Mouse (Mus musculus): ENCODE measurements around the gene Trim23.

Trim23 gene

GRCm38 (mm10) chr13:104178650-104179121 is at the start of gene Trim23:
Gene Trim23, plus strand, starts transcription at chr13:104178797.
- WGBS = under 1% methylated on average over 38 of the region's 38 CpGs

DNA sequence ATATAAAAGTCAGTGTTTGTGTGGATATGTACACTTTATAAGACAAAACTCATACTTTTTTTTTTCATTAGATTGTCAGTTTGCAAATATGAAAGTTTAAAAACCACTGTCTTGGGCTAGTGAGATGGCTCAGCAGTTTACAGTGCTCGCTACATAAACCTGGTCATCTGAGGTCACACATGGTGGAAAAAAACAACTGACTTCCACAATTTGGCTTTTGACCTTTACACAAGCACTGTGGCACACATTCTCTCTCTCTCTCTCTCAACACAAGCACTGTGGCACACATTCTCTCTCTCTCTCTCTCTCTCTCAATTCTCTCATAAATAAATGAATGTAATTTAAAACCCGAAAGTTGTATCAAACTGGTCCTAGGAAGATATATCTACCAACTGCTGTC is 46.0 kb upstream of the Trim23 start:
- 85% methylated on average over 2 of the region's 2 CpGs for WGBS

DNA sequence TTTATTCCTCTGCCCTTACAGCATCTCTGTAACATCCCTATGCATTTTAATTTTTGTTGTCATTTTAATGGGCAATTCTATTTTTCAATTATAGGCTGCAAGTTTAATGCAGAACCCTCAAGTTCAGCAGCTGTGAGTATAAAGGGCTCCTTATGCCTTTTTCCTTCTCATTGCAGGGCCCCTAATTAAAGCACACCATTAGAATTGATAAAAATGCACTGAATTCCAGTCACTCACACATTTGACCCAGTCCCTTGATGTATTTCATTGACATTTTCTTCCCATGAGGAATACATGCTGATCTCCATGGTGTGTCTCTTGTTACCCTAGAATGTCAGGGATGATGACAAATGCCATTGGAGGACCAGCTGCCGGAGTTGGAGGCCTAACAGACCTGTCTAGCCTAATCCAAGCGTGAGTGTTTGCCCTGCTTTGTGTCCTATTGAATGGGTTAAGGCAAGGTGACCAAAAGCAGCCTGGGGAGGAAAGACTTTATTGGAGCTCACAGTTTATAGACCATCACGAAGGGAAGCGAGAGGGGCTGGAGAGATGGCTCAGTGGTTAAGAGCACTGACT is 44.0 kb upstream of the Trim23 start:
- WGBS = 82% methylated on average over 4 of the region's 4 CpGs

DNA sequence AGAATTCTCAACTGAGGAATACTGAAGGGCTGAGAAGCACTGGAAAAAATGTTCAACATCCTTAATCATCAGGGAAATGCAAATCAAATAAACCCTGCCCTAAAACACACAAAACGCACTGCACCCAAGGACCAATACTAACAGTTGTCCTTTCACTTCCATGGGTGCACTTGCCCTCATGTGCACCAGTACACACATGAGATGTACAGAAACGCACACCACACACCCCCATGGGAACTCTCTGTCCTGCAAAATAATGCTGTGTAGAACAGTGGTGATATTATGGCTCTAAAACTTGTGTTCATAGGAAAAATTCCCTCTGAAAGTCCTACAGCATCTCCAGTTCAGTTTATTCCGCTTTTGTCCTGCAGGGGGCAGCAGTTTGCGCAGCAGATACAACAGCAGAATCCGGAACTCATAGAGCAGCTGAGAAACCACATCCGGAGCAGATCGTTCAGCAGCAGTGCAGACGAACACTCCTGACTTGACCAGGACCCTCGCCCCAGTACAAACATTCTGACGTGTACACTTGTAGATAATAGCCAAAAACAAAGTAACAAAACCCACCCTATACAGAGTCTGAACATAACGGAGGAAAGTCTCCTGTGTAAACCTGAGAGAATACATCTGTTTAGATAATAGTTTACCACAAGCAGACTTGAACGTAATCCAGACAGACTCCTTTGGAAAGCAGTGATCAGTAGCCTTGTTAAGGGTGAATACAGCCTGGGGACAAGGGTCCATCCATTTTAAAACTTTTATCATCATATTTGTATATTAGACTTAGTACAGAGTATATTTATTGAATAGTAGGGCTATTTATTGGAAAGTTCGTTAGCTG is 39.0 kb upstream of the Trim23 start:
- WGBS = 37% methylated on average over 13 of the region's 13 CpGs

GRCm38 (mm10) chr13:104144871-104145270 is 33.7 kb upstream of the Trim23 start:
- 90% methylated on average over 9 of the region's 9 CpGs for WGBS

GRCm38 (mm10) chr13:104145646-104146045 is 33.0 kb upstream of the Trim23 start:
- 85% methylated on average over 3 of the region's 3 CpGs for WGBS

DNA sequence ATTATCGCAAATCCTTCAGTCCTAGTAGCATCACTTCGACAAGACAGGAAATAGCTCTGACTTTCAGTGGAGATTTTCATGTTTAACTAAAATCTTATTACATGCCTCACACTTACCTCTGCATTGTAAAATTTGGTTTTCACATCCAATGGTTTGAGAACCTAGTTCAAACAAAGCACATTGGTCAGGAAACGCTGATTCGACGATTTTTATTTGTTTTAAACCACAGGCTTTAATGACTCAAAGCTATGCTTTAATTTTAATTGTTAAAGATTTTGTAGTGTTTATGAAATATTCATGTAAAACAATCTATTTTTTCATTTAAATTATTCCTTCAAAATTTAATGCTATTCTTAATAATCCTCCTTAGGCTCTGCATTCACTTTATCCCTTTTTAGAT is 24.4 kb upstream of the Trim23 start:
- 96% methylated on average over 5 of the region's 5 CpGs for WGBS

DNA sequence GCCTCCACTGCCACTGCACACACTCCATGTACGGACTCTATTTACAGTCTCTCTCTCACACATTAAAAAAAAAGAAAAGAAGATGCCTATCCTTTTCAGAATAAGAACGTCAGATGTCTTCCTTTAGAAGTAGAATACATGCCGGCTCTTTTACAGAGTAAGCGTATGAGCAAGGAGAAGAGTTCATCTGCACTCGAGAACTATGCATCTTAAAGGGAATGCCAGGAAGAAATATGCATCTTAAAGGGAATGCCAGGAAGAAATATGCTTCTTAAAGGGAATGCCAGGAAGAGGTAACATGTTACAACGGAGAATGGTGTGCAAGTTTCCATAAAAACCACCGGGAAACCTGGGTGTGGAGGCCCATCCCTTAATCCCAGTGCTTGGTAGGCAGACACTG is 23.5 kb upstream of the Trim23 start:
- WGBS = 63% methylated on average over 7 of the region's 7 CpGs

GRCm38 (mm10) chr13:104155686-104156085 is 22.9 kb upstream of the Trim23 start:
- WGBS = 57% methylated on average over 1 of the region's 1 CpGs

- WGBS = 88% methylated on average over 5 of the region's 5 CpGs
Observed at GRCm38 (mm10) chr13:104171711-104172110, 6.9 kb upstream of the Trim23 start.

DNA sequence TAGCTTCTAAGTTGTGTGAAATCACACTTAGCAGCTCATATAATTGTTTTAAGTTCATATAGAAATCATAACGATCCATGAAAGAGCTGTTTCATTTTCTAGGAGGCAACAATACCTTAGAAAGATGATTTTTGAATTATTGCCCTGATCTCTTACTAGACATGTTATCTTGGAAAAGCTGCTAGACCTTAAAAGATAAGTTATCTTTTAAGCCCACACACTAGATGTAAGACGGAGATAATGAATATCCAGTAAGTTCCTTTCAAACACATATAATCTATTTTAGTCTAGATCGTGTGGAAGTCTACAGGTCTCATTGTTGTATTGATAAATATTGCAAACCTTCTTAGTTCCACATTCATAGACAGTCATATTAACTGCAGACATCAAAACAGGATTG is 1.7 kb upstream of the Trim23 start:
- WGBS = 66% methylated on average over 3 of the region's 3 CpGs

GRCm38 (mm10) chr13:104177796-104178649 is 574 bp upstream of the Trim23 start, which contains the start of gene Trappc13:
Gene Trappc13, minus strand, starts transcription at chr13:104178469.
- under 1% methylated on average over 32 of the region's 32 CpGs for WGBS

DNA sequence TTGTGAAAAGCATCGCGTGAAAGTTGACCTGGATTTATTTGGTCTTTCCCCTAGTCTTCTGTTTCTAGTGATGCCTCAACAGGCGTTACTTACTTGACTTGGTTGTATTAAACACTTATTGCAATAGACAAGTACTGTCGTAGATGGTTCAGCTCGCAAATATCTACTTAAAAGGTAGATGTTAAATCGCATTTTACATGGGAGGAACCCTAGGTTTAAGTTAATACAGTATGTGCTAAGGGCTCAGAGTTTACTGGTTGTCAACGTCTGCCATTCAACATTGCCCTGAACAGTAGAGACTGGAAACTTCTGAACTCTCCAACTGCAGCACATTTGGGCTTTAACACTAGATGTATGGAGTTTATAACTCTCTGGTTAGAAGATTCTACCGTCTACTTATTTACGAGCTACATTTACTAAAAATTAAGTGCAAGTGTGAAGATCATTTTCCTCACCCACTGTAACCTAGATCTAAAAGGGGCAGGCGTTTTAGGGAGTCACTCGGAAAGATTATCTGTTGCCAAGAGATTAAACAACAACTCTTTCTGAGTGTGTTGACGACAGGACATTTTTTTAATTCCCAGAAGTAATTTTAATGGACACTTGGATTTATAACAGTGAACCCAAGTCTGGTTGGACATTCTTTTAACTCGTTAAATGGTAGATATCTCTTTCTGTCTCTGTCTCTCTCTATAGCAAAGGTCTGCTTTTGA is 735 bp downstream of the Trim23 start:
- 10% methylated on average over 13 of the region's 13 CpGs for WGBS

GRCm38 (mm10) chr13:104187357-104187756 is 8.8 kb downstream of the Trim23 start:
- 89% methylated on average over 4 of the region's 4 CpGs for WGBS

DNA sequence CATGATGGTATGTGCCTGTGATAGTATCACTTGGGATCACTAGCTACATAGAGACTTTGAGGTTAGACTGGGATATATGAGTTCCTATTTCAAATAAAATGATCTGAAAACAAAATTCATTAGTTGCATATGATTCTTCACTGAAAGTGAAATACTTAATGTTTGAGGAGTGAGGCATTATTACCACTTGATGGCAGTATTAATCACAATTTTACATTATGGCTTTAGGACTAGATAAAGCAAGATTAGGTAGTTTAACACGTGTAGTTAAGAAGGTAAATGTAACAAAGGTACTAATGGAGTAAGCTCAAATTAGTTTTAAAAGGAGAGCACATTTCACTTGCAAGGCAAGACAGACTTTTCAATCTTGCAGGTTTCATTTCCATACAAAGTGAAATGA is 25.7 kb downstream of the Trim23 start:
- 51% methylated on average over 1 of the region's 1 CpGs for WGBS

- WGBS = 46% methylated on average over 3 of the region's 3 CpGs
Observed at GRCm38 (mm10) chr13:104227478-104227877, 48.9 kb downstream of the Trim23 start.

DNA sequence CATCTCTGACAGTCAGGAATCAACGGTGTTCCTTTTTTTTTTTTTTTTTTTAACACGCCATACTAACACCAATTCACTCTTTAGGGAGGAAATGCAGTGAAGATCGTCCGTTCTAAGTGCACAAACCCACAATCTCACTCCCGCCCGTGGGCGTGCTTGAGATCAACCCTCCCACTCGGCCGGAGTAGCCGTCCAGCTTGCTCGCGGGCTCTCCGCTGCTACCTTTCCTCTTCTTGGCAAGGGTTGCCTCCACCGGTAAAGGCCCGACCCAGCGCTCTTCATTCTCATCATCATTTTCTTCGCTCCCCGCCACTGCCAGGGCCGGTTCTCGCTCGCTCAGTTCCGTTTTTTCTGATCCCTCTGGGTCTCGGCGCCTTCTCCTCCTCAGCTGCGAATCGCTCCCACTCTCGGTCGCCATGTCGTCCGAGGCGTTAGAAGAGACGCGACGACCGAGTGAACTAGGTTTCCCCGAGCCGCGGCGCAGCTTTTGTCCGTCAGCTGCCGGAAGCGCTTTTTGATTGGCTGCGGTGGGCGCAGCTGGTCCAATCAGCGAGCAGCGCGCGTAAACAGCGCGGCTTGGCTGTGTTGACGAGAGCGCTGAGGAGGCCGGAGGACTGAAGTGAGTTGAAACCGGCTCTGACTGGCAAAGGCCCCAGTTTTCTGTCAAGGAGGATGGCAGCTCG is 49.9 kb downstream of the Trim23 start, which contains the start of the genes Cenpk and Ppwd1:
Gene Cenpk (plus strand): TSS at position 228 of the 683 bp plus-strand sequence.
Gene Ppwd1 (minus strand): TSS at position 460 of the 683 bp plus-strand sequence.
- under 1% methylated on average over 55 of the region's 55 CpGs for WGBS

GRCm38 (mm10) chr13:104229181-104229580 is 50.6 kb downstream of the Trim23 start:
- 2% methylated on average over 15 of the region's 15 CpGs for WGBS
